Mouse (Mus musculus) R1 (cell line): ENCODE measurements at regions not wholly inside any gene's neighbourhood (a gene's known extent, or its start where the extent isn't known, plus 50 kb on each side); places are given as distances from the start of the nearest gene placed in this dataset.
"Not testable (repeated sequence)": the region's sequence is repeated elsewhere in the genome, so short reads cannot be mapped to it uniquely, and the experiment has no call there.

Experiments used
- DNase-seq: peaks from one replicate; pipeline ENCODE4 v3.0.0-alpha.2; 2018; ENCODE audit warnings: low read depth, low spot score

DNA sequence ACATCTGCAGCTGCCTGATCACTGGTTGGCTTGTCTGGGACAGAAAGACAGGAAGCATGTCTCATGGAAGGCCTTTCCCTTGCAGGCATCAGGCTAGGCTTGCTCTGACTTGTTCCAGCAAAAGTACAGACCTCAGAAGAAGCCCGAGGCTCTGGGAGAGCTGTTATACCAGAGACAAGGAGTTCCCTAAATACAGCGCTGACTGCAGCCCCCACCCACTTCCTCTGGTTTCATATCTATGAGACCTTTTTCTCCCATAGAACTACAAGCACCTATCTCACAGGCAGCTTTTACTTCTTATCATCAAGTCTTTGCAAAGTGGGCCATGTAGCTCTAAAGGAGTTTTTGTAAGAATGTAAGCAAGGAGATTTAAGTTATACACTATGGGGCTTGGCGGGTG lies 312.2 kb upstream of the Vmn1r3 start:
- not testable (repeated sequence) for DNase-seq

- DNase-seq, result not testable (repeated sequence)
These were observed 310.8 kb upstream of the Vmn1r3 start for GRCm38 (mm10) chr4:3495987-3496386.

- DNase-seq, result not testable (repeated sequence)
These were observed 309.0 kb upstream of the Vmn1r3 start for GRCm38 (mm10) chr4:3494123-3494681.

- DNase-seq, result not testable (repeated sequence)
These were observed 305.7 kb upstream of the Vmn1r3 start for GRCm38 (mm10) chr4:3490901-3491300.

- DNase-seq, result no peak
These were observed 296.9 kb upstream of the Vmn1r3 start for GRCm38 (mm10) chr4:3482092-3482491.

- DNase-seq, result no peak
These were observed 271.6 kb upstream of the Vmn1r3 start for GRCm38 (mm10) chr4:3456773-3457172.

DNA sequence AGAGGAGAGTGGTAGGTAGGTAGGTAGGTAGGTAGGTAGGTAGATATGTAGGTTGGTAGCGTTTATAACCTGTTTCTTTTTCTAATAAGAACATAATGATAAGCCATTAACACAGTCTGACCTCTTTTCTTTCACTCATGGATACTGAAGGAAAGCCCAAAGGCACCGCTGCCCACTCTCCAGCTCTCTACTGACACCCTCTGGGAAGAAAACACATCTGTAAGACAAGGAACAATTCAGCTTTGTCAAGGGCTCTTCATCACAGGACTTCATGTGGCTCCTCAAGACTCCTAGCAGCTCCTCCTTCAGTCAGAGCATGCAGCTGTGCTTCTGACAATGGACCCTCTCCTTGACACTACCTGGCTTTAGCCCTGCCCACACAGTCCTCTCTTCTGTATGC lies 252.2 kb upstream of the Vmn1r3 start:
- DNase-seq, result not testable (repeated sequence)

- DNase-seq, result no peak
These were observed 242.8 kb upstream of the Vmn1r3 start for GRCm38 (mm10) chr4:3427968-3428367.

DNA sequence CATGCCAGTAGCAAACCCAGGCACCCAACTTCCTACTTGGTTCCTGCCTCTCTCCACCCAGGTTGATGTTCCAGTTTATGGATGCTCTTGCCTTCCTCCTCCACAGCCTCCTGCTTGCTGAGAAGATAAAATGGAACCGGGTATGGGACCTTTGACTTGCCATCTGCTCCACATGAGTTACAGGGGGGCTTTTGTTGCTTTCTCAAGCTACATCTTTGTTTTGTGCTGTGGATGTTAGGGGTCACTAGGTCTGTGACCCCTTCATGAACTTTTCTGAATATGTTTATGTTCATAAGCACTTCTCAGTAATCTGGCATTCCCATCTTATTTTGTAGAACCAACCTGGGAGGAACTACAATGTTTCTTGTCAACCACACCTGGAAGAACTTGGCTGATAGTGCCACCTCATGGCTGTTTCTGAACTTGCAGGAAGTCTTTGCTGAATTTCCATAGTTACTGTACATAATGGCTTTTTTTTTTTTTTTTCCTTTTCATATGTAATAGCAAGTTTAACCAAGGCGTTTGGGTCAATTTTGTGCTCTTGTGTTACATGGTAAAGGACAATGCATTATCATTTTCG lies 234.9 kb upstream of the Vmn1r3 start:
- peak; percentile 89 for DNase-seq

GRCm38 (mm10) chr4:3416670-3417069 lies 231.5 kb upstream of the Vmn1r3 start:
- DNase-seq, result peak; percentile 98

GRCm38 (mm10) chr4:3414442-3415022 lies 229.4 kb upstream of the Vmn1r3 start:
- DNase-seq, result not testable (repeated sequence)

- DNase-seq, result peak; percentile 23
These were observed 228.6 kb upstream of the Vmn1r3 start for GRCm38 (mm10) chr4:3413493-3414441.

DNA sequence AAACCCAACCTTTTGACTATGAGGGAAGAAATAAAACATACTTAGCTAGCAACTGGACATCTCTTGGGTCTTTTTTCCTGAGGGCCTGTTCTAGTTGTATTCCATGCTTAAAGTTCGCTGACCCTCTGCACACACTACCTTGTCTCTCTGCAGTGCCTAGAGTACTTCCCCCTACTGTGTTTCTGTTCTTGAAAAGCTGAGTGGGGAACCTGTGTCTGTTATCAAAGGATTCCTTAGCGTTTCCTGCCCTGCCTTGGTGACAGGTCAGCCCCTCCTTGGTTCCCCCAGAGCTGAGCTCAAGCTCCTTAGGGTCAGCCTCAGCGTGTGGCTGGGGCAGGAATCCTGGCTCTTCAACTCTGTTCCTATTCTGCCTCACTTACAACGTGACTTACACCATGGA lies 227.2 kb upstream of the Vmn1r3 start:
- DNase-seq, result not testable (repeated sequence)

GRCm38 (mm10) chr4:3402856-3403255 lies 217.7 kb upstream of the Vmn1r3 start:
- peak; percentile 50 for DNase-seq

DNA sequence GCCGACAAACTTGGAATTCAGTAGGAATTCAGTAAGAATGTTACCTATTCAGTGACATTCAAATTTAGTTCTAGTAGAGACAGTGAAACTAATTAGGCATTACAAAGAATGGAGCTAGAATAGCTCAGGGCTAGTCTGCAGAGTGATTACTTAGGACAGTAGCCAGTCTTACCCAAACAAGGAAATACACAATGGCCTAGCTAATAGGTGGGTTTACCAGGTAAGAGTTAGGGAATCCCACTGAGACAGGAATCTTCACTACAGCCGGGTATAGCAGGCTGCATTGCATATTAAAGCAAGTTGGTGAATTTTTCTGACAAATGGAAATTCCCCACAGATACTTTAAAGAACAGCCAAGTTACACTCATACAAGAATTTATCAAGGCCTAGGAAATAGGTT lies 216.6 kb upstream of the Vmn1r3 start:
- peak; percentile 94 for DNase-seq

DNA sequence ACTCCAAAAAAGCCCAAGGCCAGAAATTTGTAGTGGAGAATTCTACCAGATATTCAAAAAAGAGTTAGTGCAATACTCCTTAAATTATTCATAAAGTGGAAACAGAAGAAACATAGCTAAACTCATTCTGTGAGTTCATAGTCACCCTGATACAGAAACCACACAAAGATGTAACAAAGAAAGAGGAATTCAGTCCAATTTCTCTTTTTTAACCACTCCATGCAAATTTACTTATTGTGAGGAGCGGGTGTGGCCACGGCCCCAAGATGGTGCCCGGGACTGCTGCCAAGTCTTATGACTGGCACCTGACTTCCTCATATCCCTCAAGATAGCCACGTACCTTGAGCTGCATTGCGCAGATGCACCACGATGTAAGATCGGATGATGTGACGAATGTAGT lies 206.4 kb upstream of the Vmn1r3 start:
- DNase-seq, result not testable (repeated sequence)

GRCm38 (mm10) chr4:3373027-3373763 lies 188.0 kb upstream of the Vmn1r3 start:
- peak; percentile 62 for DNase-seq

GRCm38 (mm10) chr4:3368021-3368420 lies 182.9 kb upstream of the Vmn1r3 start:
- peak; percentile 28 for DNase-seq

DNA sequence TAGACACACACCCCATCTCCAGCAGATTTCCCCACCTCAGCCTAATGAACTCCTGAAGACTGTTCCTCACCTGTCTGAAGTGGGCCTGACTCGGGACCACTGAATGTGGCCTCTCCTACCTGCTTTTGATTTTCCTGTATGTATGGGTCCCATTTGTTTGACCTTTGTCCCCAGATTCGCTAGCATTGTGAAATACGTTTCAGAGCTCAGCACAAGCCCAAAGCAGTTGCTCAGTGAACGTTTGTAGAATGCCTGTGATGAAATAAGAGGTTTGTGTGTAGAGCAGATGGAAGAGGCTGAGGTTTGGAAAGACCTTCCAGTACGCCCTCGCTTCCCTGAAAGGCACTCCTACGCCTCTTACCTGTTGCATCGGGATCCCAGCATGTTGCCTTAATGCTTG lies 158.3 kb upstream of the Vmn1r3 start:
- DNase-seq, result not testable (repeated sequence)

GRCm38 (mm10) chr4:3342696-3343095 lies 157.5 kb upstream of the Vmn1r3 start:
- not testable (repeated sequence) for DNase-seq

DNA sequence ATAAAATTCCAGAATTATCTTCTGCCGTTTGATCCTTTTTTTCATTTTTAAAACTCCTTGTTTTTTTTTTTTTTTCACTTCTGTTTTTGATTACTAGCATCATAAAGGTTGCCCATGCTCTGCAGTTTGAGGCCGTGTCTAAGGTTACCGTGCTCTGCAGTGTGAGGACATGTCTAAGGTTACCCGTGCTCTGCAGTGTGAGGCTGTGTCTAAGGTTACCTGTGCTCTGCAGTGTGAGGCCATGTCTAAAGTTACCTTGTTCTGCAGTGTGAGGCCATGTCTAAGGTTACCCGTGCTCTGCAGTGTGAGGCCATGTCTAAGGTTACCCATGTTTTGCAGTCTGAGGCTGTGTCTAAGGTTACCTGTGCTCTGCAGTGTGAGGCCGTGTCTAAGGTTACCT lies 157.0 kb upstream of the Vmn1r3 start:
- DNase-seq, result not testable (repeated sequence)
